Mouse (Mus musculus): ENCODE measurements at regions not wholly inside any gene's neighbourhood (a gene's known extent, or its start where the extent isn't known, plus 50 kb on each side); places are given as distances from the start of the nearest gene placed in this dataset.

GRCm38 (mm10) chr7:116963839-116964238, 416.9 kb upstream of the Xylt1 start:
- H3K9ac ChIP-seq (replicated peaks) = no peak overlapping the region
- no peak overlapping the region for H3K4me3 ChIP-seq (ENCODE audit: insufficient read depth in 1 of 2, low read depth in 2 of 2, low read length in 2 of 2)
- no peak for ATAC-seq (ENCODE audit: insufficient read depth)
- no peak overlapping the region for H3K27ac ChIP-seq
- WGBS (ENCODE audit: insufficient replicate concordance) = 50% methylated on average over 6 of the region's 6 CpGs
- no peak for TF ChIP-seq EP300 (IDR thresholded peaks at IDR 0.05; ENCODE audit: low read depth)
- no peak for TF ChIP-seq CTCF (IDR thresholded peaks at IDR 0.05; ENCODE audit: low read depth)
- no peak overlapping the region for H3K4me2 ChIP-seq (ENCODE audit: low read depth)
- no peaks in the 10 kb centered on the region for H3K4me1 ChIP-seq (replicated peaks; ENCODE audit: control insufficient read depth in 2 of 2, insufficient read depth in 2 of 2, low read length in 1 of 2)
- no peaks in the 10 kb centered on the region for H3K36me3 ChIP-seq (replicated peaks; ENCODE audit: control insufficient read depth, insufficient read depth, low read depth)
- H3K9me3 ChIP-seq (ENCODE audit: control insufficient read depth, low read length) = no peaks in the 10 kb centered on the region
- no peak for DNase-seq (ENCODE audit: low read depth in 3 of 3, low spot score in 3 of 3)
- H3K27me3 ChIP-seq (ENCODE audit: control insufficient read depth, insufficient read depth, low read length) = no peaks in the 10 kb centered on the region

- Histone ChIP-seq H3K4me1 (replicated peaks; ENCODE audit: control insufficient read depth in 2 of 2, insufficient read depth in 2 of 2, low read length in 1 of 2) (no peaks in the 10 kb centered on the region), H3K27ac (no peak overlapping the region), H3K9ac (replicated peaks) (no peak overlapping the region), H3K27me3 (ENCODE audit: control insufficient read depth, insufficient read depth, low read length) (no peaks in the 10 kb centered on the region), H3K4me2 (ENCODE audit: low read depth) (no peak overlapping the region), H3K4me3 (ENCODE audit: insufficient read depth in 1 of 2, low read depth in 2 of 2, low read length in 2 of 2) (no peak overlapping the region), H3K36me3 (replicated peaks; ENCODE audit: control insufficient read depth, insufficient read depth, low read depth) (no peaks in the 10 kb centered on the region), H3K9me3 (ENCODE audit: control insufficient read depth, low read length) (no peaks in the 10 kb centered on the region)
- WGBS (ENCODE audit: insufficient replicate concordance) = 34% methylated on average over 2 of the region's 2 CpGs
- TF ChIP-seq CTCF (IDR thresholded peaks at IDR 0.05; ENCODE audit: low read depth) = no peak
- no peak for TF ChIP-seq EP300 (IDR thresholded peaks at IDR 0.05; ENCODE audit: low read depth)
- ATAC-seq (ENCODE audit: insufficient read depth) = no peak
- DNase-seq (ENCODE audit: low read depth in 3 of 3, low spot score in 3 of 3) = no peak
Observed at GRCm38 (mm10) chr7:116991351-116991750, 389.4 kb upstream of the Xylt1 start.

- H3K4me1 ChIP-seq (replicated peaks; ENCODE audit: control insufficient read depth in 2 of 2, insufficient read depth in 2 of 2, low read length in 1 of 2) = no peaks in the 10 kb centered on the region
- DNase-seq (ENCODE audit: low read depth in 3 of 3, low spot score in 3 of 3) (no peak), ATAC-seq (ENCODE audit: insufficient read depth) (no peak)
- no peaks in the 10 kb centered on the region for H3K27me3 ChIP-seq (ENCODE audit: control insufficient read depth, insufficient read depth, low read length)
- H3K36me3 ChIP-seq (replicated peaks; ENCODE audit: control insufficient read depth, insufficient read depth, low read depth) = no peaks in the 10 kb centered on the region
- H3K27ac ChIP-seq = no peak overlapping the region
- no peaks in the 10 kb centered on the region for H3K9me3 ChIP-seq (ENCODE audit: control insufficient read depth, low read length)
- no peak overlapping the region for H3K4me2 ChIP-seq (ENCODE audit: low read depth)
- no peak overlapping the region for H3K4me3 ChIP-seq (ENCODE audit: insufficient read depth in 1 of 2, low read depth in 2 of 2, low read length in 2 of 2)
- H3K9ac ChIP-seq (replicated peaks) = no peak overlapping the region
- TF ChIP-seq CTCF (IDR thresholded peaks at IDR 0.05; ENCODE audit: low read depth) (no peak), EP300 (IDR thresholded peaks at IDR 0.05; ENCODE audit: low read depth) (no peak)
Observed at GRCm38 (mm10) chr7:116992166-116992565, 388.6 kb upstream of the Xylt1 start.

DNA sequence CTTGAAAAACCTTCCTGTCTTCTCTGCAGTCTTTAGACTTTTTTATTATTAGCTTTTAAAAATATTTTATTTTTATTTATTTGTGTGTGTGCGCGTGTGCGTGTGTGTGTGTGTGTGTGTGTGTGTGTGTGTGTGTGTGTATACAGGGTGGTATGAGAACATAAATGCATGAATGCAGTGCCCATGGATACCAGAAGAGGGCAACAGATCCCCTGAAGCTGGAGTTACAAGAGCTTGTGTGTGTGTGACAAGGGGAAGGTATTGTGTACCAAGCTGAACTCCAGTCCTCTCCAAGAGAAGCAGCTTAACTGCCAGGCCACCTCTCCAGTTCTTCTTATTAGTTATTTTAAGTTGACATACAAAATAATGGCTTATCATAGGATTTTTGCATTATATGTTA, 385.0 kb upstream of the Xylt1 start:
- Histone ChIP-seq H3K27me3 (ENCODE audit: control insufficient read depth, insufficient read depth, low read length) (no peaks in the 10 kb centered on the region), H3K36me3 (replicated peaks; ENCODE audit: control insufficient read depth, insufficient read depth, low read depth) (no peaks in the 10 kb centered on the region), H3K9ac (replicated peaks) (no peak overlapping the region), H3K4me2 (ENCODE audit: low read depth) (no peak overlapping the region), H3K27ac (no peak overlapping the region), H3K9me3 (ENCODE audit: control insufficient read depth, low read length) (no peaks in the 10 kb centered on the region), H3K4me3 (ENCODE audit: insufficient read depth in 1 of 2, low read depth in 2 of 2, low read length in 2 of 2) (no peak overlapping the region), H3K4me1 (replicated peaks; ENCODE audit: control insufficient read depth in 2 of 2, insufficient read depth in 2 of 2, low read length in 1 of 2) (no peaks in the 10 kb centered on the region)
- WGBS (ENCODE audit: insufficient replicate concordance) = 81% methylated on average over 3 of the region's 3 CpGs
- DNase-seq (ENCODE audit: low read depth in 3 of 3, low spot score in 3 of 3) (no peak), ATAC-seq (ENCODE audit: insufficient read depth) (no peak)
- TF ChIP-seq CTCF (IDR thresholded peaks at IDR 0.05; ENCODE audit: low read depth) (peak; percentile 19; the same call in 1 of the 2 replicates), EP300 (IDR thresholded peaks at IDR 0.05; ENCODE audit: low read depth) (no peak)

GRCm38 (mm10) chr7:117003167-117003566, 377.6 kb upstream of the Xylt1 start:
- DNase-seq (ENCODE audit: low read depth in 3 of 3, low spot score in 3 of 3) = no peak
- H3K9ac ChIP-seq (replicated peaks) = no peak overlapping the region
- H3K27ac ChIP-seq = no peak overlapping the region
- H3K4me2 ChIP-seq (ENCODE audit: low read depth) = no peak overlapping the region
- H3K9me3 ChIP-seq (ENCODE audit: control insufficient read depth, low read length) = no peaks in the 10 kb centered on the region
- no peaks in the 10 kb centered on the region for H3K4me1 ChIP-seq (replicated peaks; ENCODE audit: control insufficient read depth in 2 of 2, insufficient read depth in 2 of 2, low read length in 1 of 2)
- TF ChIP-seq CTCF (IDR thresholded peaks at IDR 0.05; ENCODE audit: low read depth) (no peak), EP300 (IDR thresholded peaks at IDR 0.05; ENCODE audit: low read depth) (no peak)
- no peak overlapping the region for H3K4me3 ChIP-seq (ENCODE audit: insufficient read depth in 1 of 2, low read depth in 2 of 2, low read length in 2 of 2)
- no peak for ATAC-seq (ENCODE audit: insufficient read depth)
- no peaks in the 10 kb centered on the region for H3K36me3 ChIP-seq (replicated peaks; ENCODE audit: control insufficient read depth, insufficient read depth, low read depth)
- no peaks in the 10 kb centered on the region for H3K27me3 ChIP-seq (ENCODE audit: control insufficient read depth, insufficient read depth, low read length)

DNA sequence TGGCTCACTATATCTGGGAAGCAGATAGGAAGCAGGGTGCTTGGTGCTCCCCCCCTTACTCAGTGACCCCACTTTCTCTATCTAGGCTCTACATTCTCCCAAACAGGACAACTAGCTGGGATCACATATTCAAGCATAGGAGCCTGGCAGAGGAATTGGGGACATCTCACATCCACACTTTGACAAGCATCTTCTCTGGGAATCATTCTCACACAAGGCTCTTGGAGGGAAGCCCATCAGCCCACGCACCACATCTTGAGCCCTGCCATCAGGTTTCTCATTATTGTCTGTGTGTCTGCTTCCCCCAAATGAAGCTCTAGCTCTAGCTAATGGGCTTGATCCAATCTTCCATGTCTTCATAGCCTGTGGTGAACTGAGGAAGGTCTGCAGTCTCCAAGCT, 362.4 kb upstream of the Xylt1 start:
- no peak overlapping the region for H3K4me3 ChIP-seq (ENCODE audit: insufficient read depth in 1 of 2, low read depth in 2 of 2, low read length in 2 of 2)
- ATAC-seq (ENCODE audit: insufficient read depth) = no peak

More for the DNA sequence above, 362.4 kb upstream of the Xylt1 start:
- Histone ChIP-seq H3K27ac (no peak overlapping the region), H3K36me3 (replicated peaks; ENCODE audit: control insufficient read depth, insufficient read depth, low read depth) (no peaks in the 10 kb centered on the region), H3K27me3 (ENCODE audit: control insufficient read depth, insufficient read depth, low read length) (no peaks in the 10 kb centered on the region), H3K9ac (replicated peaks) (no peak overlapping the region), H3K4me2 (ENCODE audit: low read depth) (no peak overlapping the region), H3K9me3 (ENCODE audit: control insufficient read depth, low read length) (no peaks in the 10 kb centered on the region), H3K4me1 (replicated peaks; ENCODE audit: control insufficient read depth in 2 of 2, insufficient read depth in 2 of 2, low read length in 1 of 2) (no peaks in the 10 kb centered on the region)
- 41% methylated on average over 1 of the region's 1 CpGs for WGBS (ENCODE audit: insufficient replicate concordance)
- DNase-seq (ENCODE audit: low read depth in 3 of 3, low spot score in 3 of 3) = no peak
- TF ChIP-seq EP300 (IDR thresholded peaks at IDR 0.05; ENCODE audit: low read depth) (no peak), CTCF (IDR thresholded peaks at IDR 0.05; ENCODE audit: low read depth) (no peak)
